Mouse (Mus musculus) c-Kit-positive CD71-positive TER-119-negative erythroid progenitor cells, embryonic 14.5 days (primary cell): ENCODE results near the gene Map3k13.
A peak's percentile ranks its signal among the peaks of the same experiment; 100 is the strongest.

Experiments used
- DNase-seq: peaks from one replicate; pipeline ENCODE4 v3.0.0-alpha.2; 2013; ENCODE audit warnings: low read depth

Map3k13 gene

DNA sequence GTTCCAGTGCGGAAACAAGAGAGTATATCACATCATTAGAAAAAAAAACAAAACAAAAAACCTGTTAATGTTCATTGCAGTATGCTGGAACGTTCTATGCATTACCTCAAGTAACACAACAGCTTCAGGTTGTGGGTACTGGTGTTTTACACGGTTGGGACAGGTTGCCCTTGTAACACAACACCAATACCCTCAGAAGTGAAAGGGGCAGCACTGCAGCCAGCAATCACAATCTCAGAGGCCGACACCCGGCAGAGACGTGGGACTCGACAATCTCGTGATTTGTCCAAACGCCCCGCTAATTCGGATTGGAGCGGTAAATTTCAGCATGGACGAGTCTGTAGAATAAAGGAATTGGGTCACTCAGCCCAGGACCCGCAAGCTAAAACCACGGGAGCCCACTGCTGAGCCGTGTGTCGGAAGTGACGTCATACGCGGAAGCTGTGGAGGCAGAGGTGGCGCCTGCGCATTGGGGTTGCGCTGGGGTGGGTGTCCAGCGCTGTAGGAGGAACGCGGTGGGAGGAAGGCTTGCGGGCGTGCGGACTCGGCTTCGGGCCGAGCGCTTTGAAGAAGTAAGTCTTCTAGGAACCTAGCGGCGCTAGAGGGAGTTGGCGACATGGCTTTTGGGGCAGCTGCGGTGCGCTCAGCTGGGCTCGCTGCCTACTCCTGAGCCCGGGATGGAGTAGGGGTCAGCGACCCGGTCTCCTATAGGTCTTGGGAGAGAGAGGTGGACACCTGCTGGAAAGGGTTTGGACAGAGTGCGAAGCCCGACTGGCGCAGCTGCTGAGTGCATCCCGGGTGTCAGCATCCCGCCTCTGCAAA, at the start of gene Map3k13:
Gene Map3k13, plus strand, starts transcription at position 472 of the 822 bp plus-strand sequence.
- DNase-seq, result peak; percentile 87

GRCm38 (mm10) chr16:21758447-21758846, 35.7 kb upstream of the Map3k13 start:
- no peak for DNase-seq

DNA sequence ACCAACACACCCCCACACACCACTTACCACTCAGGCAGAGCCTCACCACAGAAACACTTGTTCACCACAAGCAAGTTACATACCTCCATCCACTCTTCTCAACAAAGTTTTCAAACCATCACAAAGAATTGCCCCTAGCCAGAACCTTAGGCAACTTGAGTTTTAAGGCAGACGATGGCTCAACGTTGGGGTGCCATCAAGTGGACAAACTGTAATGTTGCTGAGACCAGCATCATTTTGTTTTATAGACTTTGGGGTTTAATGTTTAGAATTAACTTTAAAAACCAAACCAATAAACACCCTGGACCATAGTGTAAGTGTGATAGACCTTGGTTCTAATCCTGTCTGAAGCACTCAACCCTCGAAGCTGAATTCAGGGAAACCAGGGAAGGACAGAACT, 25.9 kb upstream of the Map3k13 start:
- DNase-seq, result no peak

- no peak for DNase-seq
Measured at GRCm38 (mm10) chr16:21769667-21770066, 24.5 kb upstream of the Map3k13 start.

GRCm38 (mm10) chr16:21774725-21775124, 19.4 kb upstream of the Map3k13 start:
- DNase-seq, result no peak

- peak; percentile 30 for DNase-seq
Measured at GRCm38 (mm10) chr16:21778293-21778866, 15.8 kb upstream of the Map3k13 start.

- DNase-seq, result peak; percentile 21
Measured at GRCm38 (mm10) chr16:21779149-21779548, 15.0 kb upstream of the Map3k13 start.

DNA sequence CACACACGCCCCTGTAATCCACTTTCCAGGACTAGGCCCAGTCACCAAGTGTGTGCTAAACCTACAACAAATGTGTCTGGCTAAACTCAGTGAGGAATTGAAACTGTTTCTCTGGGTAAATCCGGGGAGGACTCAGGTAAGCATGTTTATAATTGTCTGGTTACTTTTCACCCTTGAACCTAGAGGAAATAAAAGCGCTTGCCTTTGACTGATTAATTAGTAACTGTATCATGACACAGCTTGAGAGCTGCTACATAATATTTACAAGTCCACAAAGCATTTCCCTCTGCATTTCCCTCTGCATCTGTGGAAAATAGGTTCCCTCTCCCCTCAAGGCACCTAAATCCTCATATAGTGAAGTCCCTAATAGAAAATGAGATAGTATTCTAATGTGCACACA, 12.9 kb upstream of the Map3k13 start:
- DNase-seq, result no peak

GRCm38 (mm10) chr16:21781895-21782294, 12.3 kb upstream of the Map3k13 start:
- no peak for DNase-seq

- DNase-seq, result no peak
Measured at GRCm38 (mm10) chr16:21782807-21783206, 11.3 kb upstream of the Map3k13 start.

- DNase-seq, result no peak
Measured at GRCm38 (mm10) chr16:21785000-21785399, 9.1 kb upstream of the Map3k13 start.

GRCm38 (mm10) chr16:21786317-21786716, 7.8 kb upstream of the Map3k13 start:
- DNase-seq, result no peak

- peak; percentile 45 for DNase-seq
Measured at GRCm38 (mm10) chr16:21787516-21788353, 6.4 kb upstream of the Map3k13 start, which contains the start of gene Ehhadh. Gene Ehhadh, minus strand, starts transcription at chr16:21787807.

DNA sequence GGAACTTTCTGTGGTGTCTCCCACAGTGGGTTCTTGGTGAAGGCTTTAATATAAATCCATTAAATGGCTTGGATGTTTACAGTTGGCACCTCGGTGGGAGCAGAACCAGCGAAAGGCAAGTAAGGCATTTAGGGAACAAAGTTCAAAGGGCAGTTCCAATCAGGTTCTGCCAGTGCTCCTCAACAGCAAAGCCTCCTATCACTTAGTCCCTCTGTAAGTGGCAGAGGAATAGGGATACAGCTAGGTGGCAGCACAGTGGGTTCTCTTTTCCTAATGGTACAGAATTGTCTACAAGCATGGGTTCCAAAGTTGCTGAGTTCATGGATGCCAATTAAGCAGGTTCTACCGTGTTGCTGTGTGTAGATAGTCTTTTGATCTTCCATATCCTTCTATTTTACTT, 5.6 kb upstream of the Map3k13 start:
- peak; percentile 25 for DNase-seq

DNA sequence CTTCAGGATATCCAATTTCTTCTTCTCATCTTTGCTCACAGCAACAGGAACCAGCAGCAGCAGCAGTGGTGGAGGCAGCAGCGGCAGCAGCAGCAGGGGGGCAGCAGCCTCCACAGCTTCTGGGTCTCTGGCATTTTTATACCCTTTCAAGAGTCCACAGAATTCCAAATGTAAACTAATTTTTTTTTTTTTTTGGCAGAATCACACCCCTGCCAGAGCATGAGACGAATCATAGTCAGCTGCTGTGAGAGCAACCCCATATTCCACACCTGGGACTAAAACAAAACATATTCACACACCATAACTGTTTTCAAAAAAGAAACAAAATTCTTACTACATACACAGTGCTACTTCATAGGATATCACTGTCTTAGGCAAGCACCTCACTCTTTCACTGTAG, 5.0 kb upstream of the Map3k13 start:
- DNase-seq, result no peak

DNA sequence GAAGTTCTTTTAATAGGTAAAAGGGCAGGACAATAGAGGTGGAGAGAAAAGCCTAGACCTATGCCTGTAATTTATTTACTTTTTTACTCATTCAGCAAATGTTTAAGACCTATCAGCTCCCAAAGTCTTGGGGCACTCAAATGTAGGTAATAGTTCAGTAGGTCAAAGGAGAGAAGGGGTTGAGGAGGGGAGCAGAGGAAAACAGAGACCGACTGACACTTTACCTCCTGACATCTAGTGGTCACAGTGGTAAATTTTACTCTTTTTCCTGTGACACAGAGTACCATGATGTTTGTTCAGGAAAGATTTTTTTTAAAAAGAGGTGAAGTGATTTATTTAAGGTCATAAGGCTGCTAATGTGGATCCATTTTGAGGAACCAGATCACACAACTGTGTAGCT, 3.7 kb upstream of the Map3k13 start:
- DNase-seq, result no peak

DNA sequence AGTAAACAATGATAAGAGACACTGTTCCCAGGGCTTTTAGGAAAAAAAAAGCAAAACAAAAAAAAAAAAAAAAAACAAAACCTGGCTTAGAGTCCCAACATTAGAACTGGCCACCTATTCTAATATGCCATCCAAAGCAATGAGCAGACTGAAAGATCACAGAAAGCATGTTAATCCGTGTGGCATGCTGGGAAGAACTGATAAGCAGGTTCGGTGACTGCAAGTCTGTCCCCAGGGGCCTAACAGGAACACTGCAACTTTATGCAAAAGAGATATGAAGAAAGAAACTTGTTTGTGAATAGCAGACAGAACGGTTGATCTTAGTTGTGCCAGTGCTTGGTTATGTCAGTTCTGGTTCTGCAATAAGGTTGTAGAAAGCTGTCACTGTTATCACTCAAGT, 2.4 kb upstream of the Map3k13 start:
- DNase-seq, result peak; percentile 73

- DNase-seq, result peak; percentile 33
Measured at GRCm38 (mm10) chr16:21793080-21793810, 901 bp upstream of the Map3k13 start.

DNA sequence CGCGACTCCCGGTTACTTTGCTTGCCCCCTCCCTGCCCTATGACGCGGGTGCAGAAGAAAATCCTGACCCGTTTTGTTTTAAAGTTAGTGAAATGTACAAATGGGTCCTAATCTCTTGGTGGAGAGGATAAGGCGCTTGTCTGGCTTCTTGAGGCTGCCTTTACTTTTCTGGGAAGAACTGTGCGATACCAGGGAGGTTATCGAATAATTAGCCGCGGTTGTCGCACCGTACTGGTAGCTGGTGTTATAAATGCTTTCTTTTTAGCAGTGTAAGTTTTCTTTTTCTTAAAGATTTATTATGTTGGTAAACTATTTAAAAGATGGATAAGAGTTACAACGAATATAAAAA, 525 bp downstream of the Map3k13 start:
- peak; percentile 53 for DNase-seq

DNA sequence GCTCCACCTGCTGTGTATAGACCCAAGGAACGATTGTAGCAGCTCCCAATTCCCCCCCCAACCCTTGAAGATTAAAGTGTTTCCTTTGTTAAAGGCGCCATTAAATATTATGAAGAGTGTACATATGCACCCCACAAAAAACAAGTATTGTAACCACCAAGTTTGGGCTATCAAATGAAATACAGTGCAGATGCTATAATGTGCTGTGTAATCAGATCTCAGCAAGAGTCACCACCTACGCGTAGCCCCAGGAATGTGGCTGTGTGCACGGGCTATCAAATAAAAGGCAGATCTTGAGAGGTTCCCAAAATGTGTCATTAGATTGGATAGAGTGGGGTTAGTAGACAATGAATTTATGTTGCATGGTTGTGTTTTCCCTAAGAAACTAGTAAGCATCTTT, 925 bp downstream of the Map3k13 start:
- peak; percentile 51 for DNase-seq

DNA sequence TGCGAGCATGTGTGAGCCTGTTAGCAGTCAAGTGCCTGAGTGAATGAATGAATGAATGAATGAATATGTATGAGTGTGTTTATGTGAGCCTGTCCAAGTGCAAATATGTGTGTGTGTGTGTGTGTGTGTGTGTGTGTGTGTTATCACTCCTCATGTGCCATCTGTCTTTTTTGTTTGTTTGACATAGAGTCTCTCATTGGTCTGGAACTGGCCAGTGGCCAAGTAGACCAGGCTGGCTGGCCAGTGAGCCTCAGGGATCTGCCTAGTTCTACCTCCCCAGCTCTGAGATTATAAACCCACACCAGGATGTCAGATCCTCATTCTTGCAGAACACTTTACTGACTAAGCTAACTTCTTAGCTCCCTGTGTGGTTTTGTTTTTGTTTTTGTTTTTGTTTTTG, 10.1 kb downstream of the Map3k13 start:
- DNase-seq, result no peak

- DNase-seq, result no peak
Measured at GRCm38 (mm10) chr16:21806892-21807291, 12.7 kb downstream of the Map3k13 start.
